10 mouse cellular contexts compared by ENCODE assay signal in the genomic region with DNA sequence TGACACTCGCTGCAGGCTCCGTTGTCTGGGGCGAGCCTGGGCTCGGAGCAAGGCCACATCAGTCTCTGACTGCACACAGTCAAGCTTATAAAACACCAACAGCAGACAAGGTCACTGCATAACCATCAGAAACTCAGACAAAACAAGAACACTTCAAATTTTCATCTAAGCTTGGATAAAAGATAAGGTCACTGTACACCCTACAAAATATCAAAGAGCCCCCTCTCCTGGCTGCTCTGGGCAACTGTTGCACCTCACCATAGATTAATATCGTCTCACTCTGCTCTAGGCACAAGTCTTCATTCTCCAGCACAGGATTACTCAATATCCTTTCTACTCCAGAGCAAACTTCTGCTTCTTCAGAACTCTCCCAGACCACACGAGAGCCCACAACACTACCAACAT.
DNase-seq lines count a peak whose midpoint lies in the region; ATAC-seq and TF ChIP-seq lines count a peak whose summit lies in the region.
"Had no signal": no experiment of that assay in that cellular context is flagged by ENCODE, and none has a peak within 500 bp of the region (broad histone marks: within the 10 kb centered on the region; RNA-seq: fewer than 3 reads in every experiment).

No protein-coding gene starts in this region.

- no peak overlapping the region for H3K4me3 ChIP-seq in liver, adult 2 months (ENCODE audit: insufficient read depth, low read depth, low read length)
- no peak overlapping the region for H3K4me3 ChIP-seq in liver, embryonic 12.5 days
- H3K4me3 ChIP-seq in embryonic facial prominence, embryonic 15.5 days (replicated peaks), result no peak overlapping the region
- H3K4me3 ChIP-seq in hindbrain, embryonic 13.5 days, result no peak overlapping the region
- H3K4me3 ChIP-seq: megakaryocyte, embryonic 14.5 days had no signal

- H3K79me2 ChIP-seq in liver, adult 2 months (ENCODE audit: control insufficient read depth, insufficient read depth, low read length), result no peaks in the 10 kb centered on the region

- no peak overlapping the region for H3K9ac ChIP-seq in liver, adult 2 months (ENCODE audit: low read depth, low read length)
- no peak overlapping the region for H3K9ac ChIP-seq in liver, embryonic 12.5 days
- no peak overlapping the region for H3K9ac ChIP-seq in embryonic facial prominence, embryonic 15.5 days
- no peak overlapping the region for H3K9ac ChIP-seq in hindbrain, embryonic 13.5 days

- peak overlapping the region; percentile 1; the same call in 1 of the 2 replicates for H3K27ac ChIP-seq in liver, adult 2 months (replicated peaks; ENCODE audit: insufficient read depth, low read depth, low read length)
- no peak overlapping the region for H3K27ac ChIP-seq in liver, embryonic 12.5 days
- 0 out of 2 replicates have a peak overlapping the region, but pooled peaks have one; percentile 23 for H3K27ac ChIP-seq in embryonic facial prominence, embryonic 15.5 days (replicated peaks)
- H3K27ac ChIP-seq in hindbrain, embryonic 13.5 days, result no peak overlapping the region

- peaks cover 29% of the 10 kb centered on the region for H3K4me1 ChIP-seq in liver, adult 2 months (ENCODE audit: control insufficient read depth, insufficient read depth, low read length)
- H3K4me1 ChIP-seq in liver, embryonic 12.5 days, result peaks cover 6% of the 10 kb centered on the region; the same call in 1 of the 2 replicates
- 0 out of 2 replicates have a peak, but pooled peaks cover 4% of the 10 kb centered on the region for H3K4me1 ChIP-seq in embryonic facial prominence, embryonic 15.5 days
- no peaks in the 10 kb centered on the region for H3K4me1 ChIP-seq in hindbrain, embryonic 13.5 days (replicated peaks)

- no peak overlapping the region for H3K4me2 ChIP-seq in liver, embryonic 12.5 days
- H3K4me2 ChIP-seq in embryonic facial prominence, embryonic 15.5 days (replicated peaks), result no peak overlapping the region
- no peak overlapping the region for H3K4me2 ChIP-seq in hindbrain, embryonic 13.5 days

- no peaks in the 10 kb centered on the region for H3K9me3 ChIP-seq in liver, embryonic 12.5 days (replicated peaks)
- no peaks in the 10 kb centered on the region for H3K9me3 ChIP-seq in embryonic facial prominence, embryonic 15.5 days (replicated peaks)
- no peaks in the 10 kb centered on the region for H3K9me3 ChIP-seq in hindbrain, embryonic 13.5 days
- H3K9me3 ChIP-seq: megakaryocyte, embryonic 14.5 days had no signal

- no peak for TF ChIP-seq POLR2A in liver, adult 2 months (IDR thresholded peaks at IDR 0.05; ENCODE audit: extremely low read depth, insufficient read depth, low read length)

- 75% methylated on average over 6 of the region's 6 CpGs for WGBS in liver, adult 2 months
- WGBS in liver, embryonic 12.5 days (ENCODE audit: insufficient replicate concordance), result 69% methylated on average over 6 of the region's 6 CpGs
- 79% methylated on average over 6 of the region's 6 CpGs for WGBS in embryonic facial prominence, embryonic 15.5 days
- 93% methylated on average over 6 of the region's 6 CpGs for WGBS in hindbrain, embryonic 13.5 days

- ATAC-seq in liver, embryonic 12.5 days, result no peak
- no peak for ATAC-seq in embryonic facial prominence, embryonic 15.5 days (ENCODE audit: insufficient number of reproducible peaks, low FRiP score, low TSS enrichment, low read depth)
- 0 out of 2 replicates have a peak, but pooled peaks have one; percentile 34 for ATAC-seq in megakaryocyte-erythroid progenitor cell, adult 5-6 weeks (replicated peaks; ENCODE audit: low FRiP score, low TSS enrichment, poor library complexity, severe bottlenecking)
- no peak for ATAC-seq in hindbrain, embryonic 13.5 days (ENCODE audit: low FRiP score)

- no peaks in the 10 kb centered on the region for H3K27me3 ChIP-seq in liver, adult 2 months (ENCODE audit: control insufficient read depth, insufficient read depth, low read length)
- no peaks in the 10 kb centered on the region for H3K27me3 ChIP-seq in liver, embryonic 12.5 days (replicated peaks)
- H3K27me3 ChIP-seq in embryonic facial prominence, embryonic 15.5 days, result no peaks in the 10 kb centered on the region
- H3K27me3 ChIP-seq in hindbrain, embryonic 13.5 days, result no peaks in the 10 kb centered on the region
- H3K27me3 ChIP-seq: megakaryocyte, embryonic 14.5 days had no signal

- DNase-seq in adrenal gland, postnatal 10 days, result peak; percentile 48
- no peak for DNase-seq in adrenal gland, adult 18-20 months (ENCODE audit: low spot score in 2 of 2)
- DNase-seq in liver, adult 2 months (ENCODE audit: extremely low read depth, low read depth, low spot score), result no peak
- no peak for DNase-seq in right cerebral cortex, postnatal 36 days (ENCODE audit: low spot score in 2 of 2)
- DNase-seq: cerebellum, adult 11 months had no signal

- TF ChIP-seq CTCF in liver, adult 2 months (IDR thresholded peaks at IDR 0.05; ENCODE audit: low read depth, low read length), result peak; percentile 20; the same call in 1 of the 2 replicates

- peaks cover 15% of the 10 kb centered on the region; the same call in 1 of the 2 replicates for H3K36me3 ChIP-seq in liver, adult 2 months (ENCODE audit: control insufficient read depth, insufficient read depth, low read length)
- H3K36me3 ChIP-seq in liver, embryonic 12.5 days, result peaks cover 27% of the 10 kb centered on the region
- H3K36me3 ChIP-seq in embryonic facial prominence, embryonic 15.5 days, result peaks cover 8% of the 10 kb centered on the region
- peaks cover 20% of the 10 kb centered on the region for H3K36me3 ChIP-seq in hindbrain, embryonic 13.5 days

Comparison
In these comparisons a context has a peak if more than half of its experiments do, and no peak if none do; other contexts are left out.
1. H3K27ac ChIP-seq: peak in liver, adult 2 months (single experiment) and embryonic facial prominence, embryonic 15.5 days (single experiment); none in liver, embryonic 12.5 days (single experiment) and hindbrain, embryonic 13.5 days (single experiment).